Mouse (Mus musculus) neural tube, embryonic 12.5 days (tissue): ENCODE data around the gene Slc16a13. TPM values are rescaled to one million over a fixed set of nuclear protein-coding genes. Genes with fewer than 3 reads are reported as not detected.
A peak's percentile ranks its signal among the peaks of the same experiment; 100 is the strongest.

Source experiments
- ATAC-seq: fragments of 200-750 bp; cut with Nextera tagmentation; 2 replicates; pipeline ENCODE4 v1.8.0; 2017; ENCODE audit warnings: low read depth, mild to moderate bottlenecking, moderate TSS enrichment, moderate library complexity; ENCODE audit not compliant: low FRiP score
- H3K27ac ChIP-seq: fragments of 300-500 bp; sonication (generic); 2 replicates; pipeline ENCODE4 v1.5.1; 2016
- H3K27me3 ChIP-seq: fragments of 300-500 bp; sonication (generic); replicated peaks from 2 replicates; pipeline ENCODE4 v1.6.1; 2016; ENCODE audit warnings: mild to moderate bottlenecking
- H3K36me3 ChIP-seq: fragments of 300-500 bp; sonication (generic); 2 replicates; pipeline ENCODE4 v1.6.1; 2016; ENCODE audit warnings: mild to moderate bottlenecking
- H3K4me1 ChIP-seq: fragments of 300-500 bp; sonication (generic); 2 replicates; pipeline ENCODE4 v1.6.1; 2016
- H3K4me2 ChIP-seq: fragments of 300-500 bp; sonication (generic); replicated peaks from 2 replicates; pipeline ENCODE4 v1.6.1; 2016; ENCODE audit warnings: mild to moderate bottlenecking
- H3K4me3 ChIP-seq: fragments of 300-500 bp; sonication (generic); 2 replicates; pipeline ENCODE4 v1.5.1; 2016
- H3K9ac ChIP-seq: fragments of 300-500 bp; sonication (generic); 2 replicates; pipeline ENCODE4 v1.6.1; 2016; ENCODE audit warnings: mild to moderate bottlenecking
- H3K9me3 ChIP-seq: fragments of 300-500 bp; sonication (generic); 2 replicates; pipeline ENCODE4 v1.6.1; 2016; ENCODE audit warnings: mild to moderate bottlenecking
- WGBS: fragments of 180-500 bp; shearing (Covaris S2); methylation state at CpG from one replicate; pipeline ENCODE4 v1.1.7; 2016; 5-methylcytosine and 5-hydroxymethylcytosine counted together
- polyA plus RNA-seq: library from polyadenylated mRNA; unstranded; fragments of >200 nt; fragmentation: Nextera tagmentation; extraction: Ambion mirVana; gene quantifications from 2 replicates; pipeline ENCODE4 v1.2.1, GENCODE M21; 2016

Gene Slc16a13
- polyA plus RNA-seq, 1 experiment from 2014 or later = 16.3 TPM

GRCm38 (mm10) chr11:70207283-70207682, 13.6 kb downstream of the Slc16a13 start:
- no peaks in the 10 kb centered on the region for H3K36me3 ChIP-seq
- H3K4me1 ChIP-seq = no peaks in the 10 kb centered on the region
- H3K4me2 ChIP-seq = no peak overlapping the region
- H3K27ac ChIP-seq = no peak overlapping the region
- H3K27me3 ChIP-seq = peaks cover 6% of the 10 kb centered on the region; the same call in 1 of the 2 replicates
- no peak overlapping the region for H3K9ac ChIP-seq
- no peaks in the 10 kb centered on the region for H3K9me3 ChIP-seq
- 89% methylated on average over 7 of the region's 7 CpGs for WGBS
- ATAC-seq = no peak
- no peak overlapping the region for H3K4me3 ChIP-seq

- H3K27ac ChIP-seq = no peak overlapping the region
- H3K4me2 ChIP-seq = no peak overlapping the region
- no peak overlapping the region for H3K9ac ChIP-seq
- H3K4me3 ChIP-seq = no peak overlapping the region
- ATAC-seq = no peak
- 87% methylated on average over 2 of the region's 2 CpGs for WGBS
- H3K4me1 ChIP-seq = no peaks in the 10 kb centered on the region
- no peaks in the 10 kb centered on the region for H3K9me3 ChIP-seq
- 0 out of 2 replicates have a peak, but pooled peaks cover 2% of the 10 kb centered on the region for H3K27me3 ChIP-seq
- no peaks in the 10 kb centered on the region for H3K36me3 ChIP-seq
Measured at GRCm38 (mm10) chr11:70206801-70207200, 14.1 kb downstream of the Slc16a13 start.

GRCm38 (mm10) chr11:70201691-70202090, 19.2 kb downstream of the Slc16a13 start:
- ATAC-seq = no peak
- Histone ChIP-seq H3K36me3 (no peaks in the 10 kb centered on the region), H3K4me3 (no peak overlapping the region), H3K27ac (no peak overlapping the region), H3K27me3 (0 out of 2 replicates have a peak, but pooled peaks cover 2% of the 10 kb centered on the region), H3K9ac (no peak overlapping the region), H3K4me2 (no peak overlapping the region), H3K9me3 (no peaks in the 10 kb centered on the region), H3K4me1 (no peaks in the 10 kb centered on the region)
- WGBS = 40% methylated on average over 5 of the region's 5 CpGs

GRCm38 (mm10) chr11:70200036-70200608, 20.7 kb downstream of the Slc16a13 start:
- ATAC-seq = no peak
- Histone ChIP-seq H3K4me3 (no peak overlapping the region), H3K9ac (no peak overlapping the region), H3K36me3 (no peaks in the 10 kb centered on the region), H3K4me2 (no peak overlapping the region), H3K9me3 (no peaks in the 10 kb centered on the region), H3K27me3 (no peaks in the 10 kb centered on the region), H3K4me1 (no peaks in the 10 kb centered on the region), H3K27ac (no peak overlapping the region)
- 87% methylated on average over 5 of the region's 5 CpGs for WGBS

GRCm38 (mm10) chr11:70199107-70199506, 21.8 kb downstream of the Slc16a13 start:
- no peaks in the 10 kb centered on the region for H3K27me3 ChIP-seq
- no peak overlapping the region for H3K4me3 ChIP-seq
- H3K4me2 ChIP-seq = no peak overlapping the region
- no peaks in the 10 kb centered on the region for H3K36me3 ChIP-seq
- no peaks in the 10 kb centered on the region for H3K9me3 ChIP-seq
- 86% methylated on average over 8 of the region's 8 CpGs for WGBS
- no peak overlapping the region for H3K9ac ChIP-seq
- no peak overlapping the region for H3K27ac ChIP-seq
- no peak for ATAC-seq
- H3K4me1 ChIP-seq = no peaks in the 10 kb centered on the region

- no peaks in the 10 kb centered on the region for H3K4me1 ChIP-seq
- H3K27ac ChIP-seq = no peak overlapping the region
- H3K9me3 ChIP-seq = no peaks in the 10 kb centered on the region
- no peaks in the 10 kb centered on the region for H3K27me3 ChIP-seq
- no peak overlapping the region for H3K9ac ChIP-seq
- no peaks in the 10 kb centered on the region for H3K36me3 ChIP-seq
- H3K4me2 ChIP-seq = no peak overlapping the region
- 82% methylated on average over 3 of the region's 3 CpGs for WGBS
- ATAC-seq = no peak
- no peak overlapping the region for H3K4me3 ChIP-seq
Measured at GRCm38 (mm10) chr11:70198332-70198731, 22.5 kb downstream of the Slc16a13 start.

GRCm38 (mm10) chr11:70193354-70194285, 27.2 kb downstream of the Slc16a13 start:
- no peaks in the 10 kb centered on the region for H3K9me3 ChIP-seq
- no peak overlapping the region for H3K27ac ChIP-seq
- H3K4me1 ChIP-seq = no peaks in the 10 kb centered on the region
- H3K27me3 ChIP-seq = no peaks in the 10 kb centered on the region
- WGBS = 66% methylated on average over 11 of the region's 11 CpGs
- H3K4me2 ChIP-seq = no peak overlapping the region
- ATAC-seq = no peak
- H3K4me3 ChIP-seq = no peak overlapping the region
- no peak overlapping the region for H3K9ac ChIP-seq
- no peaks in the 10 kb centered on the region for H3K36me3 ChIP-seq

- no peak overlapping the region for H3K27ac ChIP-seq
- H3K9me3 ChIP-seq = no peaks in the 10 kb centered on the region
- ATAC-seq = no peak
- H3K9ac ChIP-seq = no peak overlapping the region
- 82% methylated on average over 4 of the region's 4 CpGs for WGBS
- H3K36me3 ChIP-seq = no peaks in the 10 kb centered on the region
- H3K4me1 ChIP-seq = no peaks in the 10 kb centered on the region
- H3K27me3 ChIP-seq = no peaks in the 10 kb centered on the region
- H3K4me3 ChIP-seq = no peak overlapping the region
- H3K4me2 ChIP-seq = no peak overlapping the region
Measured at GRCm38 (mm10) chr11:70192157-70192556, 28.7 kb downstream of the Slc16a13 start.

GRCm38 (mm10) chr11:70191188-70191587, 29.7 kb downstream of the Slc16a13 start:
- no peak for ATAC-seq
- Histone ChIP-seq H3K4me1 (no peaks in the 10 kb centered on the region), H3K9me3 (no peaks in the 10 kb centered on the region), H3K9ac (no peak overlapping the region), H3K36me3 (no peaks in the 10 kb centered on the region), H3K27me3 (no peaks in the 10 kb centered on the region), H3K4me3 (no peak overlapping the region), H3K4me2 (no peak overlapping the region), H3K27ac (no peak overlapping the region)
- 90% methylated on average over 6 of the region's 6 CpGs for WGBS

GRCm38 (mm10) chr11:70189319-70190134, 31.3 kb downstream of the Slc16a13 start:
- ATAC-seq = no peak
- Histone ChIP-seq H3K4me1 (no peaks in the 10 kb centered on the region), H3K36me3 (no peaks in the 10 kb centered on the region), H3K9ac (no peak overlapping the region), H3K4me2 (peak overlapping the region; percentile 27; the same call in 1 of the 2 replicates), H3K9me3 (no peaks in the 10 kb centered on the region), H3K27ac (no peak overlapping the region), H3K27me3 (no peaks in the 10 kb centered on the region), H3K4me3 (no peak overlapping the region)
- 74% methylated on average over 28 of the region's 28 CpGs for WGBS

- WGBS = 84% methylated on average over 7 of the region's 7 CpGs
- Histone ChIP-seq H3K4me1 (no peaks in the 10 kb centered on the region), H3K9ac (no peak overlapping the region), H3K27ac (no peak overlapping the region), H3K36me3 (no peaks in the 10 kb centered on the region), H3K4me3 (no peak overlapping the region), H3K27me3 (no peaks in the 10 kb centered on the region), H3K4me2 (no peak overlapping the region), H3K9me3 (no peaks in the 10 kb centered on the region)
- no peak for ATAC-seq
Measured at GRCm38 (mm10) chr11:70185120-70185519, 35.7 kb downstream of the Slc16a13 start.

- Histone ChIP-seq H3K27ac (no peak overlapping the region), H3K9me3 (no peaks in the 10 kb centered on the region)
- 94% methylated on average over 4 of the region's 4 CpGs for WGBS
Measured at GRCm38 (mm10) chr11:70180496-70180895, 40.4 kb downstream of the Slc16a13 start.

More at GRCm38 (mm10) chr11:70180496-70180895, 40.4 kb downstream of the Slc16a13 start:
- Histone ChIP-seq H3K9ac (no peak overlapping the region), H3K4me1 (no peaks in the 10 kb centered on the region), H3K4me2 (no peak overlapping the region), H3K27me3 (no peaks in the 10 kb centered on the region), H3K36me3 (no peaks in the 10 kb centered on the region), H3K4me3 (no peak overlapping the region)
- ATAC-seq = no peak
